Mouse (Mus musculus) limb, embryonic 13.5 days (tissue): ENCODE measurements around the gene Atp6v0e. TPM values are rescaled to one million over a fixed set of nuclear protein-coding genes. Genes with fewer than 3 reads are reported as not detected.

Experiments used
- ATAC-seq: fragments of 200-750 bp; cut with Nextera tagmentation; 2 replicates; pipeline ENCODE4 v1.8.0; 2017; ENCODE audit warnings: low read depth, moderate number of reproducible peaks, moderate TSS enrichment; ENCODE audit not compliant: low FRiP score
- H3K27ac ChIP-seq: fragments of 300-500 bp; sonication (generic); 2 replicates; pipeline ENCODE4 v1.5.1; 2015; ENCODE audit warnings: inconsistent platforms, mild to moderate bottlenecking, moderate library complexity
- H3K27me3 ChIP-seq: fragments of 300-500 bp; sonication (generic); 2 replicates; pipeline ENCODE4 v1.6.1; 2015; ENCODE audit warnings: mild to moderate bottlenecking, inconsistent platforms
- H3K36me3 ChIP-seq: fragments of 300-500 bp; sonication (generic); 2 replicates; pipeline ENCODE4 v1.6.1; 2015; ENCODE audit warnings: inconsistent platforms, mild to moderate bottlenecking, moderate library complexity
- H3K4me1 ChIP-seq: fragments of 300-500 bp; sonication (generic); 2 replicates; pipeline ENCODE4 v1.6.1; 2015; ENCODE audit warnings: inconsistent platforms
- H3K4me2 ChIP-seq: fragments of 300-500 bp; sonication (generic); replicated peaks from 2 replicates; pipeline ENCODE4 v1.6.1; 2015; ENCODE audit warnings: inconsistent platforms, mild to moderate bottlenecking, moderate library complexity
- H3K4me3 ChIP-seq: fragments of 300-500 bp; sonication (generic); 2 replicates; pipeline ENCODE4 v1.5.1; 2015; ENCODE audit warnings: moderate library complexity, mild to moderate bottlenecking, inconsistent platforms
- H3K9ac ChIP-seq: fragments of 300-500 bp; sonication (generic); 2 replicates; pipeline ENCODE4 v1.6.1; 2015; ENCODE audit warnings: mild to moderate bottlenecking, inconsistent platforms
- H3K9me3 ChIP-seq: fragments of 300-500 bp; sonication (generic); 2 replicates; pipeline ENCODE4 v1.6.1; 2016; ENCODE audit warnings: inconsistent platforms
- WGBS: fragments of 180-500 bp; shearing (Covaris S2); methylation state at CpG from one replicate; pipeline ENCODE4 v1.1.7; 2015; 5-methylcytosine and 5-hydroxymethylcytosine counted together
- polyA plus RNA-seq: library from polyadenylated mRNA; unstranded; fragments of >200 nt; fragmentation: Nextera tagmentation; extraction: Ambion mirVana; gene quantifications from 2 replicates; pipeline ENCODE4 v1.2.1, GENCODE M21; 2015

Atp6v0e gene
- polyA plus RNA-seq, 1 experiment from 2014 or later = 161 TPM

DNA sequence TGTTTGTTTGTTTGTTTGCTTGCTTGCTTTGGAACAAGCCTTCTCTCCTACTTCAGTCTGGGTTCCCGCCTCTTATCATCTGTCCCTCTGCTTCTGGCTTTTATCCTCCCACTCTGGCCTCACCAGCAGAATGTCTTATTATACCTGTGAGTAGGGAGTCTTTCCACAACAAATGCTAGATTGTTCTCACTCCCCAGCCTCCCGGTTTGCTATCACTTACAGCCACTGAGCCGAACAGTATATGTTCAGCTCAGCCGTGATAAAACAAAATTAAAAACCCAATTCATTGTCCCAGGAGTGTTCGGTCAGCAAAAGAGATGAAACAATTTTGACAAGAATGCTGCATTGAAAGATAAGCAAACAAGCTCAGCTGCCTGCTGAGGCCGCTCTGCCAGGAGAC, 47.0 kb downstream of the Atp6v0e start:
- peaks cover 4% of the 10 kb centered on the region; the same call in 1 of the 2 replicates for H3K27me3 ChIP-seq
- H3K4me3 ChIP-seq = no peak overlapping the region
- WGBS = 71% methylated on average over 6 of the region's 6 CpGs
- no peak overlapping the region for H3K9ac ChIP-seq
- no peaks in the 10 kb centered on the region for H3K9me3 ChIP-seq
- 0 out of 2 replicates have a peak, but pooled peaks cover 4% of the 10 kb centered on the region for H3K4me1 ChIP-seq
- no peak overlapping the region for H3K27ac ChIP-seq
- H3K36me3 ChIP-seq = no peaks in the 10 kb centered on the region
- no peak overlapping the region for H3K4me2 ChIP-seq
- no peak for ATAC-seq

DNA sequence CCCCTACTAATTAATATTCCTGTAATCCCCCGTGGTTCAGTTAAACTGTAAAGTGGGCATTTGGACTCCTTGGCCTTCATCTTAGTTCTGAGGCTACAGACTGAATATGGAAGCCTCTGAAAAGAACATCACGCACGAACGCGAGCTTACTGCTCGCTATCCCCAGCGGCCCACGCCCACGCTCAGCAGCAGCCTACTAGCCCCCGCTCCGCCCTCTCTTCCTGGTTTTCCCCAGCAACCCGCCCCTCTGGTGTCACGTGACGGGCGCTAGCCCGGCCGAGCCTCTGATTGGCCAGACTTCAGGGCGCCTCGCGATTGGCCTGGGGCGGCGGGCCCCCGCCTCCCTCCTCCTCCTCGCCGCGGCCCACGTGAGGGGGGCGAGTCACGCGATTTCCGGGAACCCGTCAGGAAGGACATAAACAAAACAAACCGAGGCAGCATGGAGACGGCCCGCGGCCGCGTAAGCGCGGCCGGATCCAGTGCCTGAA, 52.3 kb downstream of the Atp6v0e start, which contains the start of gene Crebrf:
Crebrf (plus strand) TSS at position 380 of the 488 bp plus-strand sequence.
- no peaks in the 10 kb centered on the region for H3K9me3 ChIP-seq
- no peaks in the 10 kb centered on the region for H3K36me3 ChIP-seq
- H3K27ac ChIP-seq = peak within 1 kb of the TSS; percentile 65; the same call in 1 of the 2 replicates
- peak; percentile 80 for ATAC-seq
- H3K4me1 ChIP-seq = 0 out of 2 replicates have a peak, but pooled peaks cover 4% of the 10 kb centered on the region
- H3K4me3 ChIP-seq = peak within 1 kb of the TSS; percentile 97
- WGBS = under 1% methylated on average over 41 of the region's 41 CpGs
- peak within 1 kb of the TSS; percentile 74 for H3K4me2 ChIP-seq
- peak within 1 kb of the TSS; percentile 83 for H3K9ac ChIP-seq
- H3K27me3 ChIP-seq = peaks cover 2% of the 10 kb centered on the region; the same call in 1 of the 2 replicates

DNA sequence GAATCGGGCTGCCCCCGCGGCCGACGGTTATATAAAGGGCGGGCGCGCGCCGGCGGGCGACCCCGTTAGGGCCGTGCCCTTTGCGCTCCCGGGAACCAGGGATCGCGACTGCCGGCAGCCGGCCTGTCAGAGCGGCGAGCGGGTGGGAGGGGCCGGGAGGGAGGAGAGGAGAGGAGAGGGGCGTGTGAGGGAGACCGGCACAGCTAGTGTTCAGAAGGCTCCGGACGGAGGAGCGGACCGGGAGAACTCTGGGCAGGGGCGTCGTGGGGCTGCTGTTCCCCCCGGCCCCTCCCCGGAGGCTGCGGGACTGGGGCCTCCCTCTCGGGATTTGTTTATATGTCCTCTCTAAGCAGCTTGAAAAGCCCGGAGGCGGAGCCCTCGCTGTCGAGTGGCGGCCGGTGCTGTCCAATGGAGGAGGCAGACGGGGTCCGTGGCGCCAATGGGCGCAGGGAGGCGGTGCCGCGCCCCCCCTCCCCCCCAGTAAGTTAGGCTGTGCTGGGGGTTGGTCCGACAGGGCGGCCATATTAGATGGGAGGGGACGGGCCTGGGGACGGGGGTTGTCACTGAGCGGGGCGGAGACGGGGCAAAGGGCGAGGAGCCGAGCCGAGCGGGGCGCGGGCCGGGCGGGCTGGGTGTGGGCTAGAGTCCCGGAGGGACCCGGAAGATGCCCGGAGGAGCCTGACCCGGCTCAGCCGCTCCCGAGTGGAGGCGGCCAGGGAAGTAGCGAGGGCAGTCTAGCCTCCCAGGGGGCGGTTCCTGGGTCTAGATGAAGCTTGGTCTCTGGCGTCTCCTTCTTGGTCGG, 53.1 kb downstream of the Atp6v0e start:
- under 1% methylated on average over 65 of the region's 75 CpGs for WGBS
- Histone ChIP-seq H3K36me3 (no peaks in the 10 kb centered on the region), H3K9ac (peak overlapping the region; percentile 83), H3K27ac (peak overlapping the region; percentile 65; the same call in 1 of the 2 replicates), H3K4me1 (0 out of 2 replicates have a peak, but pooled peaks cover 4% of the 10 kb centered on the region), H3K4me3 (peak overlapping the region; percentile 97), H3K4me2 (peak overlapping the region; percentile 74), H3K27me3 (no peaks in the 10 kb centered on the region), H3K9me3 (no peaks in the 10 kb centered on the region)
- ATAC-seq = peak; percentile 99

DNA sequence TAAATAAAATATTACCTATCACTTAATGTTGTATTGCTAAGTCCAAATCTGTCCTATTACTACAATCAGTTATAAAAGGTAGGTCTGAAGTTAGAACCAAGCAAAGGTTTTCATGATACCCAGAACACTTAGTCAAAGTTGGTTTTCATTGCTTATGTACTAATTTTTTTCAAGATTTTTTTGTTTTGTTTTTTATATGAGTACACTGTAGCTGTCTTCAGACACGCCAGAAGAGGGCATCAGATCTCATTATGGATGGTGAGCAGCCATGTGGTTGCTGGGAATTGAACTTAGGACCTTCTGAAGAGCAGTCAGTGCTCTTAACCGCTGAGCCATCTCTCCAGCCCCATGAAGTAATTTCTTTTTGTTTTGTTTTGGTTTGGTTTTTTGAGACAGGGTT, 54.8 kb downstream of the Atp6v0e start:
- Histone ChIP-seq H3K4me3 (no peak overlapping the region), H3K9ac (no peak overlapping the region), H3K27me3 (no peaks in the 10 kb centered on the region), H3K9me3 (no peaks in the 10 kb centered on the region), H3K36me3 (no peaks in the 10 kb centered on the region), H3K27ac (no peak overlapping the region), H3K4me1 (0 out of 2 replicates have a peak, but pooled peaks cover 4% of the 10 kb centered on the region), H3K4me2 (no peak overlapping the region)
- ATAC-seq = no peak
- WGBS = 58% methylated on average over 2 of the region's 2 CpGs

DNA sequence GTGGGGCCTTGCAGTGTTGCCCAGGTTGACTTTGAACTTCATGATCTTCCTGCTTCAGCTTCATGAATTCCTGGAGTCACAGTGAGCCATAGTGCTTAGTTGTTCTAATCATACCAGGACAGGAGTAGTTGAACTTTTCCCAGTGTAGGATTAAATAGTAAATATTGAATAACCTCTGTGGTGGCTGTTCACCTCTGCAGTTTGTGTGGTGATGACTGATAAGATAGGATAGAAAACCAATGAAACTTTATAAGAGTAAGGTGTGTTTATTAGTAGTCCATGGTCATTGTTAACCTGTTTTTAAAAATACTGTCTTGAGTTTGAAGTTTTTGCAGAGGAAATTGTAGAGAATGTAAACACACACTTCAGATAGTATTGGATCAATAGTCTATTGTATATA, 56.4 kb downstream of the Atp6v0e start:
- H3K36me3 ChIP-seq = no peaks in the 10 kb centered on the region
- no peak overlapping the region for H3K4me3 ChIP-seq
- 0 out of 2 replicates have a peak, but pooled peaks cover 4% of the 10 kb centered on the region for H3K4me1 ChIP-seq
- H3K4me2 ChIP-seq = no peak overlapping the region
- no peak overlapping the region for H3K9ac ChIP-seq
- no peaks in the 10 kb centered on the region for H3K9me3 ChIP-seq
- H3K27me3 ChIP-seq = no peaks in the 10 kb centered on the region
- no peak for ATAC-seq
- no peak overlapping the region for H3K27ac ChIP-seq

DNA sequence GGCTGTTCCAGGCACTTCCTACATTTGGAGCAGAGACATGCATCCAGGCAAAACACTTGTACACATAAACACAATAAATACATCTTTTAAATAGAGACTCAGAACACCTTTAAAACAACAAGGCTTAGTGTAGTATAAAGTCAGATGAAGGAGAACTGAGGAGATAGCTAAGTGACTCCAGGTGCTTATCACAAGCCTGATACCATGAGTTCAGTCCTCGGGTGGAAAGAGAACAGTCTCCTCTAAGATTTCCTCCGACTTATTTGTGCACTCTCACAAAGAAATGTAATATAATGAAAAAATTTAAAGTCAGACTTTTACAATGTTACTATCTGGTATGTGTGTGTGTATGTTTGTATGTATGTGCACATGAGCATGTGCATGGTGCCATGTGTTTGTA, 58.8 kb downstream of the Atp6v0e start:
- H3K4me2 ChIP-seq = no peak overlapping the region
- H3K27me3 ChIP-seq = no peaks in the 10 kb centered on the region
- no peak for ATAC-seq
- 74% methylated on average over 2 of the region's 2 CpGs for WGBS
- H3K27ac ChIP-seq = no peak overlapping the region
- H3K36me3 ChIP-seq = no peaks in the 10 kb centered on the region
- no peak overlapping the region for H3K4me3 ChIP-seq
- no peak overlapping the region for H3K9ac ChIP-seq
- H3K4me1 ChIP-seq = no peaks in the 10 kb centered on the region
- H3K9me3 ChIP-seq = no peaks in the 10 kb centered on the region

DNA sequence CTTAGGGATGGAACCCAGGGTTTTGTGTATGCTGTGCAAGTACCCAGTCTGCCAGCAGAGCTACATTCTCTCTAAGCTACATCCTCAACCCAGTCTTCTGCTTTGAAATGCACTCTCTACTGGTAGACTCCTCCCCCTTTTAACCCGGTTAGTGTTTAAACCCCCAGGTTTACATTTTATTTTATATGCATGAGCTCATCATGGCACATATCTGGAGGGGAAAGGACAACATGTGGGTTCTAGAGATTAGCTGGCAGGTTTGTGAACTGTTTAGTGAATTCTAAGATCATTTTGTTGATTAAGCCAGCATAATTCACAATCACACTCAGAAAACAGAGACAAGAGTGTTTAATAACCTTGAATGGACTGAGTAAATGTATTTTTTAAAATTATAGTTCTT, 61.8 kb downstream of the Atp6v0e start:
- no peak overlapping the region for H3K9ac ChIP-seq
- 46% methylated on average over 1 of the region's 1 CpGs for WGBS

DNA sequence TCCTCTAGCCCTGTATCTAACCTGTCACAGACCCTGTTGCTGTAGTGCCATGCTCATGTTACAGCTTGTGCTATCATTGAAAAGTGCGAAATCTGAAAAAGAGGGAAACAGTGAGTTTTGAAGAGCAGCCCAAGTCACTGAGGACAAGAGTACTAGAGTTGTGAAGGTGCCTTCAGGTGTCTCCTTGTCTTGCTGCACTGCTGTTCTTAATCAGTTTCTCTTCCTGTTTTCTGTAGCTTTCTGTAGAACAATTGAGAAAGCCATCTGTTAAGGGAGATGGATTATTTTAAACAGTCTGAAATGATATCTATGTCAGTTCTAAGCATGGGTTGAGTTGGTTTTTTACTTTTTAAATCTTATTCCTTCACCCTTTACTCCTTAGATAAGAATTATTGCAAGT, 63.6 kb downstream of the Atp6v0e start:
- Histone ChIP-seq H3K4me3 (no peak overlapping the region), H3K4me2 (no peak overlapping the region), H3K36me3 (no peaks in the 10 kb centered on the region), H3K9ac (no peak overlapping the region), H3K27me3 (no peaks in the 10 kb centered on the region), H3K9me3 (no peaks in the 10 kb centered on the region), H3K4me1 (no peaks in the 10 kb centered on the region), H3K27ac (no peak overlapping the region)
- ATAC-seq = no peak
- WGBS = 76% methylated on average over 1 of the region's 1 CpGs

More for the DNA sequence above, 61.8 kb downstream of the Atp6v0e start:
- Histone ChIP-seq H3K4me1 (no peaks in the 10 kb centered on the region), H3K4me3 (no peak overlapping the region), H3K27ac (no peak overlapping the region), H3K9me3 (no peaks in the 10 kb centered on the region), H3K4me2 (no peak overlapping the region), H3K36me3 (no peaks in the 10 kb centered on the region), H3K27me3 (no peaks in the 10 kb centered on the region)
- no peak for ATAC-seq

DNA sequence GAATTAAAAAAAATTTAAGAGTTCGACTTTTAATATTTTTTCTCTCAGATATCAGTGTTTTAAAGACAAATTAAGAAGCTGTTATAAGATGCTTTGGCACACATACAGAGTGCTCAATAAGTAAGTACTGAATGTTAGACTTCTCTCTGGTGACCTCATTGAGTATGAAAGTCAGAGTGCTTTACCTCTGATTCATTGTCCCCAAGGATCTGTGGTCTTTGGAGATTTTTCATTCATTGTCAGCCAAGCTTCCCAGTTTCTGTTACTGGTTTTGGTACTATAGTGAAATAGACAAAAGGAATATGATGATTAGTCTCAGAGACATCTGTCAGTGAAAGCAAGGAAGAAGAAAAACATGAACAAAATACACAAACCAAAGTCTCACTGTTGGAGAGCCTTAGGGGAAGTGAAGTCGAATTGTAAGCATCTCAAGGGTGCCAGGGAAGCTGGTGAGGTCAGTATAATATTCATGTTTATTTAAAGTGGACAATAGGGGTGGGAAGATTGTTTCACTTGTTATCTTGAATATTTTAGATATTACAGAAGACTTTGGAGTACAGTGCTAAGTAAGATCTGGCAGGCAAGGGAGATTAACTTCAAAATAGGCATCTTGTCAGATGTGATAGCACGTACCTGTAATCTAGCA, 64.2 kb downstream of the Atp6v0e start:
- ATAC-seq = no peak
- H3K4me2 ChIP-seq = no peak overlapping the region
- H3K9me3 ChIP-seq = no peaks in the 10 kb centered on the region
- no peak overlapping the region for H3K9ac ChIP-seq
- WGBS = 72% methylated on average over 3 of the region's 3 CpGs
- H3K27ac ChIP-seq = no peak overlapping the region
- H3K4me3 ChIP-seq = no peak overlapping the region
- no peaks in the 10 kb centered on the region for H3K36me3 ChIP-seq
- H3K27me3 ChIP-seq = no peaks in the 10 kb centered on the region
- no peaks in the 10 kb centered on the region for H3K4me1 ChIP-seq

DNA sequence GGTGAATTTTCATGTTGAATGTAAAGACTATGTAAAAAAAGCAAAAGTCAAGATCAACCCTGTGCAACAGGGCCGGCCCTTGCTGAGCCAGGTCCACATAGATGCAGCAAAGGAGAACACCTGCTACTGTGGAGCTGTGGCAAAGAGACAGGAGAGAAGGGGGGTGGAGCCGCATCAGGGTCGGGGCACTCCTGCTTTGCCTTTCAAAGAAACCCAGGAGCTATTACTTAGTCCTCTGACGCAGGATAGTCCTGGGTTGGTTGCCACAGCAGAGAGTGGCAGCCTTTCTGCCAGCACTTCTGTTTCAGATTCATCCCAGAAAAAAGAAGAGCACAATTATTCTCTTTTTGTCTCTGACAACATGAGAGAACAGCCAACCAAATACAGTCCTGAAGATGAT, 79.5 kb downstream of the Atp6v0e start:
- WGBS = 51% methylated on average over 4 of the region's 4 CpGs
- Histone ChIP-seq H3K27ac (no peak overlapping the region), H3K4me1 (no peaks in the 10 kb centered on the region), H3K9me3 (no peaks in the 10 kb centered on the region), H3K36me3 (no peaks in the 10 kb centered on the region), H3K4me2 (no peak overlapping the region), H3K9ac (no peak overlapping the region), H3K4me3 (no peak overlapping the region), H3K27me3 (no peaks in the 10 kb centered on the region)
- no peak for ATAC-seq

DNA sequence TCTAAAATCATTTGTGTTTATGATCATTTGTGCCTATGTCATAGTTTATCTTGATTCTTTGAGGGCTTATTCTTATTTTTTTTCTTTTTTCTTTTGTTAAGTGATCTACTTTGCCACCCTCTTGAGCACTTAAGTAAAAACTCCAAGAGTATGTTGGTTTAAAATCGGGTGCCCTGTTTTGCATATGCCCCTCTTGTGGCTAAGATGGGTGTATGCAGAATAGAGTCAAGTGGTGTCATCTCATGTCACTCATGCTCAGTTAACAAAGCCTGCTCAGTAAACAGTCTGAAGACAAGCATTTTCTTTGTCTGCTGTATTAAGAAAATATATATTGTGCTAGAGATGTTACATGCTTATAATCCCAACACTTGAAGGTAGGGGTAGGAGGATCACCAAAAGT, 80.3 kb downstream of the Atp6v0e start:
- Histone ChIP-seq H3K9me3 (no peaks in the 10 kb centered on the region), H3K4me1 (no peaks in the 10 kb centered on the region), H3K27me3 (no peaks in the 10 kb centered on the region), H3K36me3 (no peaks in the 10 kb centered on the region), H3K4me2 (no peak overlapping the region), H3K9ac (no peak overlapping the region), H3K27ac (no peak overlapping the region), H3K4me3 (no peak overlapping the region)
- no peak for ATAC-seq
- WGBS = 71% methylated on average over 1 of the region's 1 CpGs
